In the genomic region with DNA sequence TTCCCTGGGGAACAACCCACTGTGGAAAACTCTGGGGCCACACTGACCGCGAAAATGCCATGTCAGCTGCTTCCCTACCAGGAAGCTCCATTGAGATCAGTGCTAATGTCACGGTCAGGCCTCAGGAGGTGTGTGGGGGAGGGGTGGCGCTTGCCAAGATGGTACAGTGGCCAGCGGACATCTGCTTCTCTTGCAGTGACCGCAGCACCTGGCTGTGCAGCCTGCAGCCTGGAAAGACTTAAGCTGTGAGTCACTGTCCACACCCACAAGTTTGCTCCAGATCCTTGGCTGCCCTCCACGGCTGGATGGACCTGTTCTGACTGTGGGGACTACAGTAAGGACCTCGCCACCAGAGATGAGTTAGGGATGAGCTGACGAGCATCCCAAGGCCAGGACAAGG, we compare ENCODE assay signal across 8 mouse cellular contexts.
A peak's percentile ranks its signal among the peaks of the same experiment; 100 is the strongest.
DNase-seq lines count a peak whose midpoint lies in the region; ATAC-seq lines count a peak whose summit lies in the region.

No protein-coding gene starts in this region.

- peak; percentile 59 to 62 for DNase-seq in cerebellum, postnatal 10 days
- peak; percentile 52 to 79 for DNase-seq in urinary bladder, adult 18-20 months (ENCODE audit: low spot score in 2 of 2)
- DNase-seq in urinary bladder, adult 2 months (ENCODE audit: low spot score), result no peak
- DNase-seq in kidney, adult 18-20 months, result peak; percentile 61
- DNase-seq in urinary bladder, postnatal 36 days (ENCODE audit: low spot score in 2 of 2), result peak; percentile 72 to 77
- no peak for DNase-seq in layer of hippocampus, postnatal 36 days

- ATAC-seq in cerebellum, adult (ENCODE audit: insufficient number of reproducible peaks, low FRiP score, low TSS enrichment), result no peak
- ATAC-seq in CD4-positive, CD25-positive, alpha-beta regulatory T cell, adult 4 months, result no peak

Comparison
In these comparisons a context has a peak if more than half of its experiments do, and no peak if none do; other contexts are left out.
1. DNase-seq: peak in cerebellum, postnatal 10 days (2 of 2), urinary bladder, adult 18-20 months (2 of 2), kidney, adult 18-20 months (single experiment) and urinary bladder, postnatal 36 days (2 of 2); none in urinary bladder, adult 2 months (single experiment) and layer of hippocampus, postnatal 36 days (0 of 2).